Mouse (Mus musculus) adrenal gland, adult 2 months (tissue): Measurements from ENCODE around the gene Ift88. TPM values are rescaled to one million over a fixed set of nuclear protein-coding genes. Genes with fewer than 3 reads are reported as not detected.

ENCODE experiments used
- polyA plus RNA-seq: library from polyadenylated mRNA; depleted of rRNA; stranded (reverse); fragments of >200 nt; gene quantifications from 2 replicates; pipeline ENCODE4 v1.2.3, GENCODE M21; 2012; rRNA removed
- total RNA-seq, 2 experiments: library from RNA; stranded (reverse); gene quantifications; 2 replicates each; pipeline ENCODE4 v1.2.3; 2021

The Ift88 gene
- total and polyA plus RNA-seq, 3 experiments: 2.5 to 13.9 (median 10.9) TPM

Other genes starting within 250 kb of the Ift88 start
- 10 to 100 TPM in 1 of 2 experiments, 1 to 10 TPM in 1; 9.7 to 12.3 TPM for gene Cryl1, start 25.5 kb upstream of the Ift88 start, total RNA-seq
- 13.1 and 14.5 TPM in 2 replicates for gene Cryl1, start 25.5 kb upstream of the Ift88 start, polyA plus RNA-seq
- 1 to 10 TPM; 2.0 to 2.6 TPM for gene Il17d, start 100.7 kb downstream of the Ift88 start, total RNA-seq
- gene Il17d, start 100.7 kb downstream of the Ift88 start, polyA plus RNA-seq: 19.4 and 23.9 TPM in 2 replicates
- gene Eef1akmt1, start 147.6 kb downstream of the Ift88 start, total RNA-seq: 10 to 100 TPM; 28.4 to 29.4 TPM
- 5.1 and 5.7 TPM in 2 replicates for gene Eef1akmt1, start 147.6 kb downstream of the Ift88 start, polyA plus RNA-seq
- 10 to 100 TPM; 28.5 to 33.6 TPM for gene Xpo4, start 241.4 kb downstream of the Ift88 start, total RNA-seq
- gene Xpo4, start 241.4 kb downstream of the Ift88 start, polyA plus RNA-seq: 2.3 and 3.2 TPM in 2 replicates